Mouse (Mus musculus): Measurements from ENCODE around the gene Pgs1.

Pgs1 gene

DNA sequence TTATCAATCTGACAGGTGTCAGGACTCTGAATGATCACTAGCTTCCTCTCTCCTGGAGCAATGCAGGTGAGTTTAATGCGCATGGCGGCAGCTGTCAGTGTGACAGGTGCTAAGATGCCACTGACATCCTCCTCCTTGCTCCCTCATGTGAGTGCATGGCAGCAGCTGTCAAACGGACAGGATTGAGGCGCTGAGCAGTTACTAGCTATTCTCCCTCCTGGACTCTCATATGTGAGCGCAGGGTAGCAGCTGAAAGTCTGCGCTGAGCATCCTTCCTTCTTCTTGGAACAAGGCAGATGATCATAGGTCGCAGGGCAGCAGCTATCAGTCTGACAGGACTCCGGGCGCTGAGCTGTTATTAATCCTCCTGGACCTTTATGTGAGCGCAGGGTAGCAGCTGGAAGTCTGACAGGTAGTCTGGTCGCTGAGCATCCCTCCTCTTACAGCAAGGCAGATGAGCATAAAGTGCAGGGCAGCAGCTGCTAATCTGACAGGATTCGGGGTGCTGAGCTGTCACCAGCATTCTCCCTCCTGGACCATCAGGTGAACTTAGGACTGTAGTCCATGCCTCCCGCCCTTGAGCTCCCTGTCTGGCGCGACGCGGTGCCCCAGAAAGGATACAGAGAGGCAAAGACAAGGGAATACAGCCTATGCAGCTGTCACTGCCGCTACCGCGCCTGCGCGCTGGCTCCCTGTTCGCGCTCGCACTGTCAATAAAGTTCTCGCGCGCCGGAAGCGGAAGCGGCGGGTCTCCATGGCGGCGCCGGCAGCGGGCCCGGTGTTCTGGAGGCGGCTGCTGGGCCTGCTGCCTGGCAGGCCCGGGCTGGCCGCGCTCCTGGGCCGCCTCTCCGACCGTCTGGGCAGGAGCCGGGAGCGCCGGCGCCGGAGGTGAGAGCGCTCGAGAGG lies at the start of gene Pgs1:
TSS of gene Pgs1 (plus strand) at position 167 of the 906 bp plus-strand sequence.
- peak; percentile 84 for DNase-seq (ENCODE audit: low spot score)

DNA sequence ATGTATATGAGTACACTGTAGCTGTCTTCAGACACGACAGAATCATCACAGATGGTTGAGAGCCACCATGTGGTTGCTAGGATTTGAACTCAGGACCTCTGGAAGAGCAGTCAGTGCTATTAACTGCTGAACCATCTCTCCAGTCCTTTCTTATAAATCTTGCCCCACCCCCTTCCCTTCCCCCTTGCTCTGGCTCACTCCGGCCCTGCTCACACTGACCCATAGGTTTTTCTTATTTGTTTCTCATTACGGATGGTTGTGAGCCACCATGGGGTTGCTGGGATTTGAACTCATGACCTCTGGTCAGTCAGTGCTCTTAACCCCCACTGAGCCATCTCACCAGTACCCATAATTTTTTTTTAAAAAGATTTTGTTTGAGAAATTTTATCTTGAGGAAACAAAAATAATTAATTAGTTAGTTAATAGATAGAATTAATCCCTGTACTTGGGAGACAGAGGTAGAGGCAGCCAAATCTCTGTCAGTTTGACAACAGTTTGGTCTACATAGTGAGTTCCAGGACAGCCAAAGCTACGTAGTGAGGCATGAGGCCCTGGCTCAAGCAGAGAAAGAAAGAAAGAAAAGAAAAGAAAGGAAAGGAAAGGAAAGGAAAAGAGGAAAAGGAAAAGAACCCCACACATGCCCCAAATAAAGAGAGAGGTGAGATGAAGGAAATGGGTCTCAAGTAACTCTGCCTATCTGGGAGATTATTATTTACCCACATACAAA lies 46.9 kb upstream of the Pgs1 start:
- DNase-seq (ENCODE audit: low spot score), result no peak

DNA sequence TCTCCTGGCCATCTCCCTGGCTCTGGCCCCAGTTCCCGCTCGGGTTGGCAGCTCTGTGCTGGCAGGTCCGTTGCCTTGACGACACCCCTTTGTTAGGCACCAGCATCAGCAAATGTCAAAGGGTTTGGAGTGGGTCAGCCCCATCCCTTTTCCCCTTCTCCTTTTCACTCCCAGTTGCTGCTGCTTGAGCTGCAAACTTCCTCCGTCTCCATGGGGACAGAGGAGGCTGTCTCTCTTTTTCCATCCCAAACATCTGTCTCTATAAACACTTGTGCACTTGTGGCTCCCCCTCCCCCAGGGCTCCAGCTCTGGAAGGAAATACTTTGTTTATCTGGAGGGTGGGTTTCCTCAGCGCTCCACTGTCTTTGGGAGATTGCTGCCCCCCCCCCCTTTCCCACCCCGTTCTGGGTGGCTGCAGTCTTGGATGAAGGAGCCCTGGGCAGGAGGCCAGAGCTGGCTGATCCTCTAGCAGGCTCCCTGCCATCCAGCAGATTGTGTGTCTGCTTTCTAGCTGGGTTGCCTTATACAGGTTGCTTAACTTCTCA lies 46.3 kb upstream of the Pgs1 start:
- peak; percentile 84 for DNase-seq (ENCODE audit: low spot score)

DNA sequence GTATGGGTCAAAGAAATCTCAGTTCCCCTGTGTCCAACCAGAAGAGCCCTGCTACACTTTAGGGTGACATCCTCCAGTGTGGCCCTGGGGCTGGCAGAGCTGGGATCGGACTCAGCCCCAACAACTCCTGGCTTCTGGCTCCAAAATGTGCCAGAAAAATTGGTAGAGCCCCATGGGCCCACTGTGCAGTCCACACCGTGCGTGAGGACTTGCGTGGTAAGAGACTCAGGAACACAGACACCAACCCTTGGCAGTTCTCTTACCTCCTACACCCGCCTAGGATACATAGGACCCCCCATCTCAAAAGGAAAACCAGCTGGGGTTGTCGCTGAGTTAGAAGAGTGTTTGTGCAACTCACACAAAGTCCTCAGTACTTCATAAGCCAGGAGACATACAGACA lies 45.2 kb upstream of the Pgs1 start:
- DNase-seq (ENCODE audit: low spot score), result no peak

DNA sequence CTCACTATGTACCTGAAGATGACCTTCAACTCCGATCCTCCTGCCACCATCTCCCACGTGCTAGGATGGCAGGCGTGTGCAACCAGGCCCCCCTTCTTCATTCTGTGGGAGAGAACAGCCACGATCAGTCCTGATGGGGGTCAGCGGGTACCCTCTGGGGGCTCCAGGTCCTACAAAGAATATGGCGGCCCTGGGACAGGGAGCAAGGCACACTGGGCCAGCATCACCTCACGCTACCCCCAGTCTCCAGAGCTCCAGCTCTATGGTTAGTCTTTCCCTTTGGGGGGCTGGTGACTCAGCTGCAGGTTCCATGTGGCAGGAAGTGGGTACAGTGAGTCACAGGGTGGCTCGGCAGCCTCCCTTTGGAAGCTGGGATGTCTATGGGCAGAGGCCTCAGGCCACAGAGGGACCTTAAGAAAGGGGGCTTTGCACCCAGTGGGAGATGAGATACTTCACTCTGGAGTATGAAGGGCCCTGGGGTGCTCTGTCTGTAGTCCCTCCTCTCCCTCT lies 44.7 kb upstream of the Pgs1 start:
- DNase-seq (ENCODE audit: low spot score), result no peak

DNA sequence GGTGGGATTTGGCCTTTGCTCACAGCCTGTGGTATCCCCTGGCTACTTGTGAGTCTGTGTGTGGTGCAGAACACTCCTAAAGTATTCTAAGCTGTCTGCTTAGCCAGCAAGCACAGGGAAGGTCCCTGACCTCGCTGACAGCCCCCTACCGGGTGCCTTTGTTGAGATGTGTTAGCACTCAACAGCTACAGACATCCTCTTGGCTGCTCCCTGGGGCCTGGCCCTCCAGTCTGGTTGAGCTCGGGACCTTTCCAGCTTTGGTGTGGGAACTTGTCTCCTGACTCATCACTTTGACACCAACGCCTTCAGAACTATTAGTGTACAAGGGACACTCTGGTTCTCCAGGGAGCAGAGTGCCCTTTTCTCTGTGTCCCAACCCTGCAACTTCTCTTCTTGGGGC lies 44.2 kb upstream of the Pgs1 start:
- DNase-seq (ENCODE audit: low spot score), result no peak

DNA sequence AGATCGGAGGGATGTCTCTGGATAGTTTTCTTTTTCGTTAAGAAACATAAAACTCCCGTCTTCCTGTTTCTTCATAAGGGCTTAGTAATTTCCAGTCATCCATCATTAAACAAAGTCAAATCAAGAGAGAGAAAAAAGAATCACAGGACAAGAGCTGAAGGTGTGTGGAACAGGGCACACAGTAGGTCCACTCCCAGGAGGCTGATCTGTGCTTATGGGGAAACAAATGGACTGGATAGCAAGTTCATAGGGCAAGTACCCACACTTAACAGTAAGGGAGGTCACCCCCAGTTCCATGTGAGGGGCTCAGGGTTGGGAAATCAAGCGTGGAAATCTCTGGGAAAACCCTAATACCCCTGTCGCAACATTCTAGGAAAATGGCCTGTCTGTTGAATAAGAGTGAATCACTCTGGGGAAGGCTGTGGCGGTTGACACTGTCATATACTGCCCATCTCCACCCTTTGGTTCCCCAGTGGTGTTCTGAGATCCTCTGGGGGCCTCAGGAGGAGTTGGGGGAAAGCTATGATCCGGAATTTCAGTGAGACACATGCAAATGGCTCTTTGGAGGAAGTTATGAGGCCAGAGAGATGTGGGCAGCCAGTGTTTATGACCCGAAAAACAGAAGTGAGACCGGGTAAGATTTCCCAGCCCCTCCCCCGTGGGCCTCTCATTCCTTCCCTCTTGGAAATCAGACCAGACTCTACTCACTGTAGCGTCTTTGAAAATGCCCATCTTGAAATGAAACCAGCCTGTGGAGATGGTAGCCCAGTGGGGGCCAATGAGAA lies 39.7 kb upstream of the Pgs1 start:
- no peak for DNase-seq (ENCODE audit: low spot score)

DNA sequence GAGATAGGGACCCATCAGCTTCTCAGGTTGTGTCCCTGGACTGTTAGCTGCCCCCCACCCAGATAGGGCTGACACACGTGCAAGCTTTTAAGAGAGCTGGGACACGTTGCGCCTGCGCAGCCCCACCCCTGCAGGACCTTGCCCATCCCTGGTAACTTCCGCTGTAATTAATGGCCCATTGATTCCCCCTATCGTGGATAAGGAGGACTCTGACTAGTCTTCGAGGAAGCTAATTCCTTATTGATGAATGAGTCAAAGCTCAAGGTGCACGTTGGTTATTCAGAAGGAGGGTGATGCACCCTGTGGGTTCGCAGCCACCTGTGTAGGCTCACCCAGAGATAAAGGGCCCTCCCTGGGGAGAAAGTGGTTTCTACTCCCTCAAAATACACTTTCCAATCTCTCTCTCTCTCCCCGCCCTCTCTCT lies 39.1 kb upstream of the Pgs1 start:
- no peak for DNase-seq (ENCODE audit: low spot score)

DNA sequence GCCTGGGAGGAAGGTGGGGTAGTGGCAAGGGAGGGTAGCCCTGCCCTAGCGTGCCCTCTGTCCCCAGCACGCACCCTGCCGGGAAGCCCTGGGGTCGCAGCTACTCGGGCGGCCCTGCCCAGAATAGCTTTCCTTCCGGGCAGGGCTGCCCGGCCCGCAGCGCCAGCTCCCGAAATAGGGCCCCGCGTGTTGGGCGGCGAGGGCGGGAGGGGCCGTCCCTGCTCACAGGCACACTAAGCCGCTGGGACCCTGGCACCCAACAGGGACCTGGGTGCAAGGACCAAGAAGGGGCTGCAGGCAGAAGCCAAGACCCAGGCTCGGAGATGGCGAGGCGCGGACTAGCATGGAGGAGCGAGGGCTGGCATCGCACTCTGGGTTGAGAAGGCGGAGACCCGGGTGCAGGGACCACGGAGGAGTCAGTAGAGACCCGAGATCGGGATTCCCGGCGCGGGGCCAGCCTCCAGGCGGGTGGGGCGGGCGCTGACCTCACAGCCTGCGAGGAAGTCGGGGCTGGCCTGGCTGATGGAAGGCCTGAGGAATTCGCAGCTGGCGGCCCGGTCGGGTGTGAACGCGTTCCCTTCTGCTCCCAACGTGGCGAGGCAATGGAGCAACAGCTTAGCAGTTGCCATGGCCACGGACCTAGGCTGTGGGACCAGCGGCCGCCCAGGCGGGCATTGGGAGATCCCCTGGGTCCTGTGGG lies 36.5 kb upstream of the Pgs1 start:
- peak; percentile 83 for DNase-seq (ENCODE audit: low spot score)

DNA sequence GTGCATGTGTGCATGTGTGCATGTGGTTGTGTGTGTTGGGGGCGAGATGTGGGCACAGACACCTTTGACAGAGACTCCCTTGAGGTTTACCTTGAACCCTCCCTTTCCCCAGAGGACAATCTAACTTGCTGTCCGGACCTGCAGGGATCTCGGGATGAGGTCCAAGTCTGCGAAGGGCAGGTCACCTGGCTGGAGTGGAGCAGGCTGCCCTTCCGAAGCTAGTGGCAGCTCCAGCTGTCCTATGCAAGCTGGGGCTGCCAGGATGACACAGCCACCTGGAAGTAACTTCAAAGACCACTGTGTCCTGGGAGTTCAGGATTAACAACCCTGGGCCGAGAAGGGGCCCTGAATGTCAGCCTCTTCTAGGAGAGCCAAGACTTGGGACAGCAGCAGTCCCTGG lies 34.7 kb upstream of the Pgs1 start:
- DNase-seq (ENCODE audit: low spot score), result no peak

DNA sequence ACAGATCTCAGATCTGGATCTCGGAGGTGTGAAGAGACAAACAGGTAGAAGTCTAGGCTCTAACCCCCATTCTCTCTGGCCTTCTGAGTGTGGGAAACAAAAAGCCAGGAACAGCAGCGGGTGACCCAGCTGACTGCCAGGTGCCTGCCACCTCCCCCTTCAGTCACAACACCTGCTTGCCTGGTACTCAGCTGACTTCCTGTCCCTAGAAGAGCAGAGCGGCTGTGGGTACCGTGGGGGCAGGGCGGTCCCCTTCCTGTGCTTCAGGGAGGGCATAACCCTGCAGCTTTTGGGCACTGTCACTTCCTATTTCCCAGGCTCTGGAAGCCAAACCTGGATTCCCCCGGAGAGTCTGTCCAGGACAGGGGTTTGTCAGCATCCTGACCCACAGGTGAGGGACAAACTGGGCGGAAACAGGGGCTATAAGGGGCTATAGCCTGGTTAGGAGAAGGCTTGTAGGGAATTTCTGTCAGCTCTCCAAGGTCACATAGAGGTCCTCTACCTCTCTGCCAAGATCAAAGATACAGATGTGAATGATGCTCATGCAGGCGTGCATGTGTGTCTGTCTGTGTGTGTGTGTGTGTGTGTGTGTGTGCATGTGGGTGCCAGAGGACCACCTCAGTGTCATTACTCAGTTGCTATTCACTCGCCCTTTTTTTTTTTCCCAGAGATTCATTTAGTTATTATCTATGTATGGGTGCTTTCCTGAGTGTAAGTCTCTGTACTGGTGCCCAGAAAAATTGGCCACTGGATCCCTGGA lies 33.7 kb upstream of the Pgs1 start:
- no peak for DNase-seq (ENCODE audit: low spot score)

DNA sequence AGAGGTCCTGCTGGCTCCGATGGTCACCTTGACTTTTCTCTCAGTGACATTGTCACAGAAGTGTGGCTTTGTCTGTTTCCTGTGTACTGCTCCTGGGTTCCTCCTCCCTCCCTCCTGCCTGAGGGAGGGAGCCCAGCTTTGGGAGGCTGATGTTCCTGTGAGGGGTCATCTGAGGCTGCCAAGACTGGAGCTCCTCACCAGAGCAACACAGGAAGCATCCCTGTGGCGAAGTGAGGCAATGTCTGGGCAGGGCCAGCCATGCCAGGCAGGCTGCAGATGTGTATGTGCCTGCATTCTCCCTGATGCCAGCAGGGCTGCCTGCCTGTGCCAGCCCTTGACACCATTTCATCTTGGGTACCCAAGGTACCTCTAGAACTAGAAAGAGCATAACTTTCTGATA lies 32.0 kb upstream of the Pgs1 start:
- no peak for DNase-seq (ENCODE audit: low spot score)

DNA sequence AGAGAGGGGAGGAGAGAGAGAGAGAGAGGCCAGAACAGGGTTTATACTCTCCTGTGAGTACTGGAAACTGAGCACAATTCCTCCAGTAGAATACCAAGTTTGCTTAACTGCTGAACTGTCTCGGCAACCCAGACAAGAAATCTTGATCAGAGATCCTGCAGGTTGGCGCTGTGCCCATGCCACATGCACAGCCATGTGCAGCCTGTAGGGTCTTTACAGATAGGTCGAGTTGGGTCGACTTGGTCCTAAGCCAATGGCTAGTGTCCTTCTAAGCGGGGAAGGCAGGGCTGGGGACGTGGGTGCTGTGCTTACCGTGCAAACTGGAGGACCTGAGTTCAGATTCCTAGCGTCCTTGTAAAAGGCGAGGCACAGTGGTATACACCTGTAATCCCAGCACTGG lies 31.3 kb upstream of the Pgs1 start:
- DNase-seq (ENCODE audit: low spot score), result no peak

DNA sequence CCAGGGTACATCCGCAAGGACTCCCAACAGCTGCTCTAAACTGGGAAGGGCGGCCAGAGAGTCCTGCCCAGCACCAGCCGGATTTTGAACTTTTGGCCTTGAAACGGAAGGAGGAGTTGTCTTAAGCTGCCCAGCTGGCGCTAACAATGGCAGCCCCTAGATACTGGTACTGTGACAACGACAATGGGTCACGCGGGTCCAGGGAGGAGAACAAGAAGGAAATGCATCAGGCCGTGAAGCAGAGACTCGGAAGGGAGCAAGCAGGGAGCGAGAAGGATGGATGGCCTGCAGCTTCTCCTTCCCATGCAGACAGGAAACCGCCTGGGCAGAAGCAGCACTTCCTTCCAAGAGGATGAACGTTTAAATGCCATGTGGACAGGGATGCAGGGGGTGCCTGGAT lies 30.5 kb upstream of the Pgs1 start:
- no peak for DNase-seq (ENCODE audit: low spot score)

DNA sequence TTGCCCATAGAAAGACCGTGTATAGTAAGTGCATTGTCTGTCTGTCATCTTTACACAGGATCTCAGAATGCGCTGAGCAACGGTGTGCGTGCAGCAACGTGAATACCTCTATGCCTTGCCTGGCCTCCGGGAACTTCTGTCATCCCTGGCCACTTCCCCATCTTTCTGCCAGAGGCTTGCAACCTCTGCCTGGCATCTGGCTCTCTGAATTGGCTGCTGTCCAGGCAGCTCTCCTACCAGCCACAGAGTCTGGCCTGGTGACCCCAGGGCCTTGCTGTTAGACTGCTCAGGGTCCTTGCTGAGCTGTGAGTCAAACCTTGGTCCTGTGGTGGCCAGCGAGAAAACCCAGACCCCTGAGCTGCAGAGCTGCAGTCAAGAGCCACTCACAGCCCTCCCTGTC lies 27.9 kb upstream of the Pgs1 start:
- no peak for DNase-seq (ENCODE audit: low spot score)

DNA sequence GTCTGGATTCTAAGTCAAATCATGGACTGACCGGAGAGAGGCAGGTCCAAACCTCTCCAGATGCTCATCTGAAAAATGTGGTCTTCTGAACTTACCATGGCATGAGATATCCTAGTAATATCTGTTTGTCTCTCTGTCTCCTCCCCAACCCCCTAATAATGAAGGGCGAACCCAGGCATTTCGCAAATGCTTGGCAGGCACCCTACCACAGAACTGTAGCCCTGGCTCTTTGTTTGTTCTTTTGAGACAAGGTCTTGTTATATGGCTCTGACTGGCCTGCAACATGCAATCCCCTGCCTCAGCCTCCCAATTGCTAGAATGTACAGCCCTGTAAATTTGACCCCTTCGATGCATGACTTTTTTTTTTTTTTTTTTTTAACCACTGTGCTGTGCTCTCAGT lies 26.9 kb upstream of the Pgs1 start:
- DNase-seq (ENCODE audit: low spot score), result no peak

DNA sequence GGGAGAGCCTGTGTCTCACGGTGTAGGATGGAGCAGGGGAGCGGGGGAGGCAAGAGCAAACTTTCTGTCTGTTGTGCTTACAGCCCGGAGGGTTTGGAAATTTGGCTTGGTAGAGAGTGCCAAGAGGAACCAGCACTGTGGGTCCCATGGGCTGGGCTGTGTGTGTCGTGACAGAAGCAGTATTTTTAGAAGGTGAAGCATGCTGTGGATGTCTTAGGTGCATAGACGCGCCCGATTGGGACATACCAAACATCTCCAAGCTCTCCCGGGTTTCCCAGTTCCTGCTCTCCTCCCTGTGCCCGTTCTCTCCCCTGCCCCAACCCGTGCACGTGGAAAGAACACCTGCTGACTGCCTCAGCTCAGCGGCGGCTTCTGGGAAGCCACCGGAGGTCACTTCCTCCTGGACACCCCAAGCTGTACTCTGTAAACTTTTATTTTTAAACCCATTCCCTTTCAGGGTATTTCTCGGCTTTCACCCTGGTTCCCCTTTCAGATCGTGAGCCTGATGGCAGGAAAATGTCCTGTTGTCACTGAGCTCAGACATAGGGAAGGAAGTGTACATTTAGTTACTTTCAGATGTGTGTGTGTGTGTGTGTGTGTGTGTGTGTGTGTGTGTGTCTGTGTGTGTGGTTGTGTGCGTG lies 26.2 kb upstream of the Pgs1 start:
- DNase-seq (ENCODE audit: low spot score), result no peak

DNA sequence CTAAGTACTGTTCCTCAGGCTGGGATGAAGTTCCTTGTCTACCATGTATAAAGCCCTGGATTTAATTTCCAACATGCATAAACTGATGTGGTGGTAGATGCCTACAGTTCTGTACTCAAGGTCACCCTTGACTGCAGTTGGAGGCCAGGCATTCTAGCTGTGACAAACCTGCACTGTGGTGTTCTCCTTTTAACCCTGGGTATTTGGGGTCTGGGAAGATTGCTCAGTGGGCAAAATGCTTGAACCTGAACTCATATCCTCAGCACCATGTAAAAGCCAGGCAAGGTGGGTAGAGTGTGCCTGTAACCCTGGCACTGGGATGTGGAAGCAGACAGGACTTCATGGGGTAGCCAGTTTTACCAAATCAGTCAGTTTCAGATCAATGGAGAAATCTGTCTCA lies 25.5 kb upstream of the Pgs1 start:
- DNase-seq (ENCODE audit: low spot score), result no peak

DNA sequence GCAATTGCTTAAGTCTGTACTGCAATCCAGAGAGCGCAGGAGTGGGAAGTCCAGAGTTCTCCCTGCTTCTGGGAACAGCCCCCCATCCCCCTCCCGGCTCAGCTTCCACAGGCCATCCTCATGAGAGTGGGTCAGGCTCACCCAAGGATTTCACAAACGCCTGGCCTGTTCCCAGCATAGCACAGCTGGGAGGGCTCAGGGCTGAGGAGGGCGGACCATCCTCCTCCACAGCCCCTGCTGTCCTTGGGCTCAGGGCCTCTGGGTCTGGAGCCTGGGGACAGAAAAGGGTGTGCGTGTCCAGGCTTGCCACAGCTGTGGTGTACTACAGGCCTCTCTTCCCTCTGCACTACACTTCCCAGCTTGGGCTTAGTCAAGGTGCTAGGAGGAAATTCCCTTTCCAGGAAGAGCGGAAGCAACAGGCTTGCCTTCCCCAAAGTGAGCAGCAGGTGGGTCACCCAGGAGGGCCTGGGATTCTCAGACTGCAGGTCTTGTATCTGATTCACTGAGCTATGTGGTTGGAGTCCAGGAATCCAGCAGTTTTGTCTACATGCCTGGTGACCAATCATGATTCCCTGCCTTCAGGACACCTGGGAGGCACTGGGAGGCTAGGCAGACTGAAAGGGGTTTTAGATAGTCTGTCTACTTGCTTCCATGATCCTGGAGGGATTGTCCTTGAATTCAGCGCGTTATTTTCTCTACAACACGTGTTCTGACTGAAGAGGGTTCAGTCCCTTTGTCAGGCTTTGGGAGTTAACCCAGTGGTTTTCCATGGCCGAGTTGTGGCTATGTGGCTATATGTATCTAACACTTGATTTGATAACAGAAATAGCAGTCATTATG lies 23.6 kb upstream of the Pgs1 start:
- DNase-seq (ENCODE audit: low spot score), result peak; percentile 87
